Mouse (Mus musculus) kidney, postnatal 10 days (tissue): ENCODE results near the gene Dennd6a.
A peak's percentile ranks its signal among the peaks of the same experiment; 100 is the strongest.
"Not testable (repeated sequence)": the region's sequence is repeated elsewhere in the genome, so short reads cannot be mapped to it uniquely, and the experiment has no call there.

Experiments
- DNase-seq: peaks from one replicate; pipeline ENCODE4 v3.0.0; 2021; ENCODE audit warnings: mixed read lengths

Gene Dennd6a

DNA sequence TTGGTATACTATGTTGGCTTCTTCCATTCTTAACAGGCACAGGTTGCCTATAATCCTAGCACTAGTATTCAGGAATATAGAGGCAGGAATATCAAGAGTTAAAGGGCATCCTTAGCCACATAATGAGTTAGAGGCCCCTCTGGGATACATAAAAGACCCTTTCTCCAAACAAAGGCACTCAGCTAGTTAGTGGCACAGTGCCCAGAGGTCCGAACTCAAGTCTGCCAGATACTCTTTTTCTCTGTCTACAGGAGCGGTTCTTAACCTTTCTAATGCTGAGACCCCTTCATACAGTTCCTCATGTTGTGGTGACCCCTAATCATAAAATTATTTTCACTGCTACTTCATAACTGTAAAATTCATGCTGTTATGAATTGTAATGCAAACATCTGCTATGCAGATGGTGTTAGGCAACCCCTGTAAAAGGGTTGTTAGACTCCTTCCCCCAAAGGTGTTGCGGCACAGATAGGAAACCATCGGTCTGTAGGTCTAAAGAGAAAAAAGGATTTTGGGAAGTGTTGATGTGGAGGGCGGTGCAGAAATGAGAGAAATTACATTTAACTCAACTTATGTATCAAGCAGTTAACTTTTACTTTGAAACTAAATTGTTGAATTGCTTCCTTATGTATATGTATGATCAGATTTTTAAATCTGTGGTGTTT, 72.5 kb downstream of the Dennd6a start:
- peak; percentile 20 for DNase-seq

DNA sequence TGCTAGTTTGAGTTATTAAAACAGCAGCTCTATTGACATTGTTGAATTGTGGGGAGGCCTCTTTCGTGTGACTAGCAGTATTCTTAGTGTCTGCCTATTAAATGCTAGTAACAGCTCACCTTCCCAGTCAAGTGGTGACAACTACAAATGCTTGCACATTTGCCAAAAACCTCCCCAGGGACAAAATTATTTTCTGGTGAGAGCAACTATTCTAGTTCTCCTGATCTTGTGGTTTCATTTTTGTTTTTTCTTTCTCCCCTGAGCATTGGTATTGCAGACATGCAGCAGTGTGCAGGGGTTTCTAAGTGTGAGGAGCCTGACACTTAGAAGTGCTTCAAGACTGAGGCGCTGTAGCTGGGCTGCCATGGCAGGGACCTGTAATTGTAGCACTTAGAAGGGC, 74.2 kb downstream of the Dennd6a start:
- no peak for DNase-seq

DNA sequence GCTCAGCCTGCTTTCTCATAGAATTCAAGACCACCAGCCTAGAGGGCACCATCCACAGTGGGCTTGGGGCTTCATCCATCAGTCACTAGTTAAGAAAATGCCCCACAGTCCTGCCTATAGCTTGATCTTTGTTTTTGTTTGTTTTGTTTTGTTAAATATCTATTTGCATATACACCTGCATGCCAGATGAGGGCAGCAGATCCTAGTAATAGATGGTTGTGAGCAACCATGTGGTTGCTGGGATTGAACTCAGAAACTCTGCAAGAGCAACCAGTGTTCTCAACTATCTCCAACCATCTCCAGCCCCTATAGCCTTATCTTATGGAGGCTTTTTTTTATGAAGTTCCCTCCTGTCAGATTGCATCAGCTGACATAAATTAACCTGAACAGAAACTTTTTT, 78.2 kb downstream of the Dennd6a start:
- peak; percentile 19 for DNase-seq

DNA sequence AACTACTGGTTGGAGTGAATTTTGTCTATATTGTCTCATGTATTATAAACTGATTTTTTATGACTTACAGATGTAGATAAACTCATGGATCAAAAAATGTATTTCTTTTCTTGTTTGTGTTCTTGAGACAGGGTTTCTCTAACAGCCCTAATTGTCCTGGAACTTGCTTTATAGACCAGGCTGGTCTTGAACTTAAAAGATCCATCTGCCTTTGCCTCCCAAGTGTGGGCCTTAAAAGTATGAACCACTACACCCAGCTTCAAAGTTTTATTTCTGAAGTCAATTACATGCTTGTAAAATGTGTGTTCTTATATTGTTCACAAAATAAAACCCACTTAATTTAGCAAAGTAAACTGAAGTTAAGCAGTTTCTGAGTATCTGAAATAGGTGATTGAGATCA, 84.5 kb downstream of the Dennd6a start:
- no peak for DNase-seq

DNA sequence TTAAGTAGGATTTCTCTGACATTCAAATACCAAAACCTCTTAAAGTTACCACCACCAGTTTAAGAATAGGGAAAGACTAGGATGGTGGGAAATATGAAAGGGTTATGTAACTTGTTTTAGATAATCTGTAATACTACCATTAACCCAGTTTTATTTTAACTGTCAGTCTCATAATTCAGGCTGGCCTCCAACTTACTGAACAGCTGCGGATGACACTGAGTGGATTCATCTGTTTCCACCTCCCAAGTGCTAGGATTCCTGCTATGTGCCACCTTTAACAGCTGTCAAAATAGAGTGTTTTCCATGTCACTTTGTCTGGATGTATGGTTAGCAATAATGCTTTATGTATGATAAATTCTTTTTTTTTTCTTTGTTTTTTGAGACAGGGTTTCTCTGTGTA, 86.6 kb downstream of the Dennd6a start:
- DNase-seq, result no peak

DNA sequence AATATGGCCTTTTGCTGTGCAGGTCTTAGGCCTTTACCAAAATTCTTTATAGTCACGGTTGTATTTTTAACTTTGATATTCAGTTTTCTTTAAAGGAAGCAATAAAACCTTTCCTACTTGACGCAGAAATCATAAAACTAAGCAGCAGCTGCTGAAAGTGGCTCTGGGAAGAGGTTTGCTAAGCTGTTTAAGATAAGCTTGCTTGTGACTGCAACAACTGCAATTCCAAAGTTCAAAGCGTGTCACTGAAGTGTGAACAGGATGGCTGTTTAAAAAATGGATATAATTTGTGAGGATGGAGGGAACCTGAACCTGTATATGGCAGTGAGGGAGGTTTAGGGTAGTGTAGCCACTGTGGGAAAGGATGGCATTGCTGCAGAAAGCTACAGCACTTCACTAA, 88.4 kb downstream of the Dennd6a start:
- no peak for DNase-seq

DNA sequence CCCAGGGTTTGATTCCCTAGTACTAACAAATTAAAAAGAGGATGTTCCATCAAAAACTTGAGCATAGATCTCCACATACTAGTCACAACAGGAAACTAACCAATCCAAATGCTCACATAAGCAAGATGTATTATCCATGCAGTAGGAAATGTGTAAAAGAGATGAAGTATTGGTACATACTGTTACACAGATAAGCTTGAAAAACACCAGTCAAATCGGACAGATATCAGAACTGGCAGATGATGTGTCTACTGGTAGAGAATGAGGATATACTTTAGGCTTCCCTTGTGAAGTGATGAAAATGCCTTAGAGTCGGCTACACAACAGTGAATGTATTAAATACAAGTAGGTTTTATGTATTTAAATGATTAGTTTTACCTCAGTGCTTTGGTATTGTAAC, 88.8 kb downstream of the Dennd6a start:
- no peak for DNase-seq

DNA sequence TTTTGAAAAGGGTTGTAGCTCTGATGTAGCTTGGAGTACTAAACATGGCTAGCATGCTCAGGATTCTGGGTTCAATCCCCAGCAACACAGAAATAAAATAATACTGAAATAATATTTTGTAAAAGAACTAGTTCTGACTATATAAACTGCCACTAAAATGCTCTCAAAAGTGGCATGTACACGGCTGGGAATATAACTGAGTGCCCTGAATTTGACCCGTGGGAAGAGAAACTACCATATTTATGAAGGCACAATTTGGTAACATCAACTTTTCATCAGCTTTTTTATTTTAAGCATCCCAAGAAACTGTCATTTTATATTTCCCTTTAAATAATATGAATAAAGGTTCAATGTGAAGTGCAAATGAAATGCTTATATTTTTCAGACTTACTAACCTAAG, 90.2 kb downstream of the Dennd6a start:
- DNase-seq, result no peak

DNA sequence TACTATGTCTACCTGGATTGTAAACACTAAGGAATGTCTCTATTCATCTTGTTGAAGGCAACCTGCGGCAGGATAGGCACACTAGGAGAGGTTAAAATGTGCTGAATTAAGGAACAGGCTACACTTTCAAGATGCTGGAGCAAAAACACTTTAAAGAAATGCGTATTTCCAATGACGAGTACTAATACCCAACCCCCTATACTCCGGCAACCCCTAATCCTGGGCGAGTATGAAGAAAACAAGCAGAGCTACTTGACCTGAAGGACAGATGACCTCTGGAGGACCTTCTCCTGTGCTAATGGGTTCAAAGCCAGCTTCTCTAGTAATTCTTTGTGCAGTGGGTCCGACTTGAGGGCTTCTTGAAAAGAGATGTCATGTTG, 94.3 kb downstream of the Dennd6a start:
- no peak for DNase-seq

DNA sequence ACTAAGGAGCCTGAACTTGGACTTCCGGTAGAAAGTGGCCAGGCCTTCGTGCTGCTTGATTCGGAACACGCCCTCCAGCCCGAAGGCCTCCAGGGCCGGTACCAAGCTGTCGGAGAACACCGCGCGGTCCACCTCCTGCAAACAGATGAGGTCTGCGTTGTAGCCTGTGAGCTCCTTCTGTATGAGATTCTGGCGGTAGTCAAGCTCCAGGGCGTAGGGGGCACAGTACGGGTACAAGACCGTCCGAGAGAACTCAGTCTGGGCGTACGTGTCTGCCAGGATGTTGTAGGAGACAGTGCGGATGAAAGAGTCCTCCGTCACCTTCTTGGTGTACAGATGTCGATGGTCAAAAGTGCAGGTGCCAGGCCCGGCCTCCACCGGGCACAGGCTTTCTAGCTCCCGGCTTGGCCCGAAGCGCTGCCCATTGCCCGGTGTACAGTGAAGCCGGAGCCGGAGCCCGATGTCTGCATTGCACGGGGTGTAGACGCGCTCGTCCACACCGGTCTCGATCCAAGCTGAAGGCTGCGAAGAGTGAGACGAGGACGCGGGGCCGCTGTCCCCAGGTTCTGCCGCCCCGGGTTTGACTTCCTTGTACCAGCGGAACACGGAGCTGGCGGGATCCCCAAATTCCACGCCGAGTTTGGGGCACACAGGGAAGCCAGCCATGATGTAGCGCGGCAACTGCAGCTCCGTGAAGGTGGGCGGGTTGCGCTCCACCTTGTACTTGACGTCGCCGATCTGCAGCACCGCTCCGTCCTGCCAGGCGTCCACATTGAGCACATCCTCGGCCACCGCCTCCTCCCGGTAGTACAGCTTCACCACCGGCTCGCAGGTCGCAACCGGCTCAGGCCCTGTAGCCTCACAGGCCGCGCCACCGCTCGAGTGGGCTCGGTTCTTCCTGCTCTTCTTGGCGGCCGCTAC, 95.0 kb downstream of the Dennd6a start:
- peak; percentile 61 for DNase-seq

DNA sequence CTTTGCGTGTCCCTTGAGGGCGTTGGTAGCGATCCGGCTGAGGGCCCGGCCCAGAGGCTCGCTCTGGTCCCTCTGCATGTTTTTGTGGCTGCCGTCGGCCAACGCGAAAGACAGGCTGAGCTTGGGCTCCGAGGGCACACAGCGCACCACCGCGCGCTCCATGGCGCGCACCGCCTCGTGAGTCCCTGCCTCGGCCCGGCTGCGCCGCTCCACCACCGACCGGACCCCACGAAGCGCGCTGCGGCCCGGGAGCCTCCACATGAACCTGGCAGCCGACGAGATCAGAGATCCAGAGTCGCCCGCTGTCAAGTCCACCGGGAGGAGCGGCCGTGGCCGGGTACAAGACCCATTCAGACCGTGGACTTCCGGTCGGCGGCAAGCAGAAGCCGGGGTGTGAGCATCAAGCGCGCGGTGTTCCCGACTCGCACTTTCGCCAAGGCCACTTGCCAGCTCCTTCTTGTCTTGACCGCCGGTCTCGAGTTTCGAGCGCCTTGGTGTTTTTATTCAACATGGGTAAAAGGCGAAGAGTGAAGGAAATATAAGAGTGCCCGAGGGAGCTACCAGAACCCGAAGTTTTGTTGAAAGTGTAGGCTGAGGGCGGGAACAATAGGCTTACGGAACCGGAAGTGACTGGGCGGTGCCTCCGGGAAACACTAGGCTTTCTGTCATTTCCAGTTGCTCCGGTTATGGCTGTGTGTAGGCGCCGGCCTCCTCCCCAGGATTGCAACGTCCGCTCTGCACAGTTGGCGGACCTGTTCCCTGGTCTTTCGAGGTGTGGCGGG, 95.8 kb downstream of the Dennd6a start, which contains the start of gene Pde12:
TSS of gene Pde12 (minus strand) at position 592 of the 782 bp plus-strand sequence.
- peak; percentile 91 for DNase-seq

DNA sequence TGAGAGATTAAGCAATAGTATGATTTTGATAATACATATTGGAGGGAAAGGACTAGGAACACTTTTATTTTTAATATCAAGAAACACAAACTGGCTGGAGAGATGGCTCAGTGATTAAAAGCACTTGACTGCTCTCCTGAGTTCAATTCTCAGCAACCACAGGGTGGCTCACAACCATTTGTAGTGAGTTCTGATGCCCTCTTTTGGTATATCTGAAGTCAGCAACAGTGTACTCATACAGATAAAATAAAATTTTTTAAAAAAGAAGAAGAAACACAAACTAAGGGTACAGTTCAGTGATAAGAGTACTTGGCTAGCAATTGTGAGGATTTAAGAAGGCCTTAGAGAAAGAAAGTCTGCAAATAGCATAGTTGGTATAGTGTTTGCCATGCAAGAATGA, 97.3 kb downstream of the Dennd6a start:
- DNase-seq, result no peak

DNA sequence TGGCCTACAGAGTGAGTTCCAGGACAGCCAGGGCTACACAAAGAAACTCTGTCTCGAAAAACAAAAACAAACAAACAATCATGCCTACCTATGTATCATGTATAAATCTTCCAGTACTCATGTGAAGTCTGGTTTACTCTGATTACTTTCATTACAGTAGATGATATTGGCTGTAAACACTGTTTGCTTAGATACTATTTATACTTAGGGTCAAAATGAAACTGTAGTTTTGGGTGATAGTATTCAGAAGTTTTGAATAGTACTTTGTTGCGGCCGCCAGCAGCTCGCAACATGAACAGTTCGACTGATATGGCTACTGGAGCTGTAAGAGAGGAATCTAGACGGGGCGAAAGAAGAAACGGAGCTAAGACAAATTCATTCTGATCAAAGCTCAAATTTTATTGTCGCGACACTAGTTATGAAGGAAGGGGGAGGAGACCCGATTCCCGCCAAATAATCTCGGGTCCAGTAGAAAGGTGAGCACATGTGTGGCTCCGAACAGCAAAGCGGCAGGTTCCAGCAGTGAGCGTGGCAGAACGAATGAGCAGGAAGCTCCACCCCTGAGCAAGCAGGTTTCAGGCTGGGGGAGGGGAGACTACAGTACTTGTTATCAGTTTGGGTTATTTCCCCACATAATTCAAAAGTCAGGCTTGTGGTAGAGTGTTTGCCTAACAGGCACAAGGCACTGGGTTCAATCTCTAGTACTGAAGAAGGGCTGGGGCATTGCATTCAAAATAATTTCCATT, 98.4 kb downstream of the Dennd6a start:
- not testable (repeated sequence) for DNase-seq

DNA sequence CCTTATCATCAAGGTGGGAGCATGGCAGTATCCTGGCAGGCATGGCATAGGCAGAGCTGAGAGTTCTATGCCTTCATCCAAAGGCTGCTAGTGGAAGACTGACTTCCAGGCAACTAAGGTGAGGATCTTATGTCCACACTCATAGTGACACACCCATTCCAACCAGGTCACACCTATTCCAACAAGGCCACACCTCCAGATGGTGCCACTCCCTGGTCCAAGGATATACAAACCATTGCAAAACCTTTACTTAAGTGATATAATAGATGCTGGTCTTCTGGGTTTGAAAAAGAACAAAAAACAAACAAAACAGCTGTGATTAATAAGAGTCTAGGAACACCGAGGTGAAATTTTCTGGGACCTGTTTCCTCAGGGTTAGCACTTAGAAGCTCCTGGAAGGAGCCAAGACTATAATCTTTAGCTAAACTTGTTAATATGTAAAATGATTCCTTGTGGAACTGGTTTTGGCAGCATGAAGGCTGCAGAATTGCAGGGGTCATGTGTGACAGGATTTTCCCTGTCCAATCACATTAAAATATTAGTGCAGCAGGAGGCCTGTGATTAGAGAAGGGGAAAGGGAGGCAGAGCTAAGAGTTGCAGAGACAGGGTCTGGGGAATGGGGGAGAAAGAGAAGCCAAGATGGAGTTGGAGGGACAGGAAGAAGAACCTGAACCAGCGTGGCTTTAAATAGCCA, 101.0 kb downstream of the Dennd6a start:
- peak; percentile 23 for DNase-seq

DNA sequence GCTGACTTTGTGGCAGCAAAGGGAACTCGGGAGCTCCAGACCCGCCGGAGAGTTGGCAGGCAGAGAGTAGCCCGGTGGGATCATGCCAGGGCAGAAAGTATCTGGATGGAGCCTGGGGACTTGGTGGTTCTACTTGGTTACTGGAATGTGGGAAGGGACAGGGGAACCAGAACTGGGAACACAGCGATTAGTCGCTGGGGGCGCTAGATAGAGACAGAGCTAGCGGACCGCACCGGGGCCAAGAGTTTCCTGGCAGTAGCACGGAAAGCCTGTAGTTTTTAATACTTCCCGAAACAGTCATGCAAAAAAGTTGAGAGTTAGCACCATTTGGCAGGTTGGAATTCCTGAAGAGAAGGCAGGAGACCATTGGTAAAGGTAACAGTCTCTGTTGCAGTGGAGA, 101.7 kb downstream of the Dennd6a start:
- DNase-seq, result peak; percentile 73

DNA sequence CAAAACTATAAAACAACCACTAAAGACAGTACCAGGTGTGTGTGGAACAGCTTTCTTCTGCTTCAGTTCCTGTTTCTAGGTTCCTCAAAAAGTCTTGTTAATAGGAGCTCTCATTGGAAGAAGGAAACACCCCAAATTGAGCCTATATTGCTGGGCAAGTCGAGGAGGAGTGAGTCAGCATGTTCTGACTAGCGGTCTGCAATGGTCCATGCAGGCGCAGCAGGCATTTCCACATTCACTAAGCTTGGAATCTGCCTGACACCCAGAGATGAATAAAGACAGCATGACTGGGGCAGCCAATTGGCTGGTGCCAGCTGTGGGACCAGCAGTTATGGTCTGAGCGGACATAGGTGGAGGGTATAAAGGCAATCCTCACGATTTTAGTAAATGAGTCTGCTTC, 102.1 kb downstream of the Dennd6a start:
- no peak for DNase-seq
